Mouse (Mus musculus): ENCODE data around the gene C2cd3. TPM values are rescaled to one million over a fixed set of nuclear protein-coding genes. Genes with fewer than 3 reads are reported as not detected.

Gene C2cd3
- polyA plus RNA-seq, 1 experiment from 2014 or later: 4.5 TPM

- Histone ChIP-seq H3K27ac (ENCODE audit: low read depth, low read length) (no peak overlapping the region), H3K4me1 (replicated peaks; ENCODE audit: control insufficient read depth, insufficient read depth, low read length) (0 out of 2 replicates have a peak, but pooled peaks cover 2% of the 10 kb centered on the region), H3K9ac (ENCODE audit: low read depth, low read length) (no peak overlapping the region), H3K4me2 (replicated peaks; ENCODE audit: low read depth) (no peak overlapping the region), H3K9me3 (ENCODE audit: control insufficient read depth) (no peaks in the 10 kb centered on the region), H3K27me3 (replicated peaks; ENCODE audit: control insufficient read depth, insufficient read depth, low read length) (peaks cover 8% of the 10 kb centered on the region; the same call in 1 of the 2 replicates), H3K36me3 (ENCODE audit: control insufficient read depth, insufficient read depth) (peaks cover 29% of the 10 kb centered on the region; the same call in 1 of the 2 replicates), H3K4me3 (ENCODE audit: low read depth, low read length) (no peak overlapping the region)
- no peak for TF ChIP-seq CTCF (IDR thresholded peaks at IDR 0.05; ENCODE audit: low read depth)
- no peak for ATAC-seq
- WGBS: 74% methylated on average over 8 of the region's 8 CpGs
Measured at GRCm38 (mm10) chr7:100399231-100399913, 27.3 kb downstream of the C2cd3 start.

GRCm38 (mm10) chr7:100400899-100401539 lies 29.0 kb downstream of the C2cd3 start:
- H3K4me2 ChIP-seq (replicated peaks; ENCODE audit: low read depth): 0 out of 2 replicates have a peak overlapping the region, but pooled peaks have one; percentile 28
- peaks cover 29% of the 10 kb centered on the region for H3K36me3 ChIP-seq (ENCODE audit: control insufficient read depth, insufficient read depth)
- no peak for TF ChIP-seq CTCF (IDR thresholded peaks at IDR 0.05; ENCODE audit: low read depth)
- no peak overlapping the region for H3K9ac ChIP-seq (ENCODE audit: low read depth, low read length)
- H3K27me3 ChIP-seq (replicated peaks; ENCODE audit: control insufficient read depth, insufficient read depth, low read length): peaks cover 8% of the 10 kb centered on the region; the same call in 1 of the 2 replicates
- no peak overlapping the region for H3K4me3 ChIP-seq (ENCODE audit: low read depth, low read length)
- no peaks in the 10 kb centered on the region for H3K9me3 ChIP-seq (ENCODE audit: control insufficient read depth)
- ATAC-seq: peak; percentile 87
- 18% methylated on average over 4 of the region's 4 CpGs for WGBS
- H3K27ac ChIP-seq (ENCODE audit: low read depth, low read length): no peak overlapping the region
- 0 out of 2 replicates have a peak, but pooled peaks cover 2% of the 10 kb centered on the region for H3K4me1 ChIP-seq (replicated peaks; ENCODE audit: control insufficient read depth, insufficient read depth, low read length)

GRCm38 (mm10) chr7:100402715-100403114 lies 30.7 kb downstream of the C2cd3 start:
- Histone ChIP-seq H3K4me1 (replicated peaks; ENCODE audit: control insufficient read depth, insufficient read depth, low read length) (0 out of 2 replicates have a peak, but pooled peaks cover 2% of the 10 kb centered on the region), H3K4me3 (ENCODE audit: low read depth, low read length) (no peak overlapping the region), H3K4me2 (replicated peaks; ENCODE audit: low read depth) (no peak overlapping the region), H3K9ac (ENCODE audit: low read depth, low read length) (no peak overlapping the region), H3K9me3 (ENCODE audit: control insufficient read depth) (no peaks in the 10 kb centered on the region), H3K27ac (ENCODE audit: low read depth, low read length) (no peak overlapping the region), H3K36me3 (ENCODE audit: control insufficient read depth, insufficient read depth) (peaks cover 30% of the 10 kb centered on the region), H3K27me3 (replicated peaks; ENCODE audit: control insufficient read depth, insufficient read depth, low read length) (peaks cover 8% of the 10 kb centered on the region; the same call in 1 of the 2 replicates)
- 70% methylated on average over 4 of the region's 4 CpGs for WGBS
- no peak for TF ChIP-seq CTCF (IDR thresholded peaks at IDR 0.05; ENCODE audit: low read depth)
- ATAC-seq: no peak

- H3K27me3 ChIP-seq (replicated peaks; ENCODE audit: control insufficient read depth, insufficient read depth, low read length): peaks cover 5% of the 10 kb centered on the region; the same call in 1 of the 2 replicates
- ATAC-seq: no peak
- H3K4me3 ChIP-seq (ENCODE audit: low read depth, low read length): no peak overlapping the region
- 94% methylated on average over 5 of the region's 5 CpGs for WGBS
- H3K4me2 ChIP-seq (replicated peaks; ENCODE audit: low read depth): no peak overlapping the region
- no peaks in the 10 kb centered on the region for H3K9me3 ChIP-seq (ENCODE audit: control insufficient read depth)
- H3K36me3 ChIP-seq (ENCODE audit: control insufficient read depth, insufficient read depth): peaks cover 43% of the 10 kb centered on the region
- no peaks in the 10 kb centered on the region for H3K4me1 ChIP-seq (replicated peaks; ENCODE audit: control insufficient read depth, insufficient read depth, low read length)
- H3K27ac ChIP-seq (ENCODE audit: low read depth, low read length): no peak overlapping the region
- H3K9ac ChIP-seq (ENCODE audit: low read depth, low read length): no peak overlapping the region
- no peak for TF ChIP-seq CTCF (IDR thresholded peaks at IDR 0.05; ENCODE audit: low read depth)
Measured at GRCm38 (mm10) chr7:100407677-100408076, 35.6 kb downstream of the C2cd3 start.

- Histone ChIP-seq H3K27ac (ENCODE audit: low read depth, low read length) (no peak overlapping the region), H3K9ac (ENCODE audit: low read depth, low read length) (no peak overlapping the region), H3K4me3 (ENCODE audit: low read depth, low read length) (no peak overlapping the region), H3K9me3 (ENCODE audit: control insufficient read depth) (no peaks in the 10 kb centered on the region), H3K4me2 (replicated peaks; ENCODE audit: low read depth) (no peak overlapping the region), H3K27me3 (replicated peaks; ENCODE audit: control insufficient read depth, insufficient read depth, low read length) (peaks cover 3% of the 10 kb centered on the region; the same call in 1 of the 2 replicates), H3K36me3 (ENCODE audit: control insufficient read depth, insufficient read depth) (peaks cover 53% of the 10 kb centered on the region), H3K4me1 (replicated peaks; ENCODE audit: control insufficient read depth, insufficient read depth, low read length) (no peaks in the 10 kb centered on the region)
- ATAC-seq: no peak
- TF ChIP-seq CTCF (IDR thresholded peaks at IDR 0.05; ENCODE audit: low read depth): no peak
- WGBS: 83% methylated on average over 4 of the region's 4 CpGs
Measured at GRCm38 (mm10) chr7:100408684-100409083, 36.7 kb downstream of the C2cd3 start.

GRCm38 (mm10) chr7:100425795-100426194 lies 53.8 kb downstream of the C2cd3 start:
- Histone ChIP-seq H3K27ac (ENCODE audit: low read depth, low read length) (no peak overlapping the region), H3K9me3 (ENCODE audit: control insufficient read depth) (no peaks in the 10 kb centered on the region), H3K36me3 (ENCODE audit: control insufficient read depth, insufficient read depth) (peaks cover 62% of the 10 kb centered on the region), H3K4me3 (ENCODE audit: low read depth, low read length) (no peak overlapping the region), H3K27me3 (replicated peaks; ENCODE audit: control insufficient read depth, insufficient read depth, low read length) (no peaks in the 10 kb centered on the region), H3K9ac (ENCODE audit: low read depth, low read length) (no peak overlapping the region), H3K4me1 (replicated peaks; ENCODE audit: control insufficient read depth, insufficient read depth, low read length) (no peaks in the 10 kb centered on the region), H3K4me2 (replicated peaks; ENCODE audit: low read depth) (no peak overlapping the region)
- 91% methylated on average over 3 of the region's 3 CpGs for WGBS
- no peak for ATAC-seq
- no peak for TF ChIP-seq CTCF (IDR thresholded peaks at IDR 0.05; ENCODE audit: low read depth)
